Mouse (Mus musculus) yolk sac, embryonic 10.5 days (tissue): ENCODE measurements at regions not wholly inside any gene's neighbourhood (a gene's known extent, or its start where the extent isn't known, plus 50 kb on each side); places are given as distances from the start of the nearest gene placed in this dataset.

Experiments
- DNase-seq: peaks from one replicate; pipeline ENCODE4 v3.0.0-alpha.2; 2017; ENCODE audit warnings: low spot score

DNA sequence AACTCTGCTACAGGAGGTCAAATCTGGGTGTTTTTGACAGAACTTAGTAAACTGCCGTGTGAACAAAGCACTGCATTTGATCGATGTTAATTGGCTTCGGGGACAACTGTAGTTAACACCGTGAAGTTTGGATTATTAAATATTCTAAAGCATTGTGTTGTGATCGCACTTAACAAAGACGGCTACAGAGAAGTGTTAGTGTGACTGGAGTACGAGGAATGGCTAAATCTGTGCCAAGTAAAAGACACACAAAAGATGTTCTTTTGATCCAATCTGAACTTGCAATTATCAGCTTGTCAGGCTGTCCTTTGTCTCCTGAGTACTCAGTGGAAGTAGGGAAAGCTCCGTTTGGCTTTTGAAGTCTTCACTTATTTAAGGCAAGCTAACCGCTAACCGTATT lies 259.7 kb downstream of the Tmem182 start:
- no peak for DNase-seq

DNA sequence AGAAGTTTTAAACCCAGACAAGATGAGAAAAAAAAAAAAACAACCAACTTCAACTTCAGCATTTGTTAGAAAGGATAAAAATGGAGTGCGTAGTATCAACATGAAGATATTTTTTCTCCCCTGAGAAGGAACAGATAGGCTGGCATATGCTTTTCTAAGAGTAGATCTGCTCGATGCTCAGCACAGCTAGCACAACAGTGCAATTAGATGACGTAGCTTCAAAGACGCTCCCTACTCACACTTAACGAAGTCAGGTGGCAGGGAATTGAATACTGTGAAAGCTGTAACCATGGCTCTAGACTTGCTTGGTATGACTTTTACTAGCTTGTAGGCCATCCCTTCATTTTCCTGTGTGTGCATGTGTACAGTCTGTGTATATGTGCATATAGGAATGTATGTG lies 299.5 kb downstream of the Tmem182 start:
- DNase-seq, result no peak

DNA sequence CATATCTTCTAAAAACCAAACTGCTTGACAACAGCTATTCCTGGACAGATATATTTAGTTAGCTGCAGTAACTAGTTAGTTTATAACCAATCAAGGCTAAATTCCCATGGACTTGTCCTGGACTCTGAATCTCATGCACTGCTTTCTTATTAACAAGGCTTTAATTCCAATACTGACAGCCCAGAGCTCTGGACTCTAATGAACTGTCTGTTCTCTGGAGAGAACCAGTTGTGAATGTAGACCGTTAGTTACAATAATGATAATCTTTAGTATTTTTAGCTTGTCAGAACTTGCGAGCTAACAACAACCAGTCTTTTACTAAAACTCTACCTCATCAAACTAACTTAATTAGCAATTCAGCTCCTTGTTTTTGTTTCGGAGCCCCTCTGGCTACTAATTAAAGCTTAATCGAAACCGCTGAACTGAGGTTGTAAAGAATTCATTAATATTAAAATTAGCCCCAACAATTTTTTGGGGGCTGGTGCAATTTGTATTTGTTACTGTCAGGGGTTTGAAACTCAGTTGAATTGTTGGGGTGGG lies 316.3 kb downstream of the Tmem182 start:
- DNase-seq, result no peak

DNA sequence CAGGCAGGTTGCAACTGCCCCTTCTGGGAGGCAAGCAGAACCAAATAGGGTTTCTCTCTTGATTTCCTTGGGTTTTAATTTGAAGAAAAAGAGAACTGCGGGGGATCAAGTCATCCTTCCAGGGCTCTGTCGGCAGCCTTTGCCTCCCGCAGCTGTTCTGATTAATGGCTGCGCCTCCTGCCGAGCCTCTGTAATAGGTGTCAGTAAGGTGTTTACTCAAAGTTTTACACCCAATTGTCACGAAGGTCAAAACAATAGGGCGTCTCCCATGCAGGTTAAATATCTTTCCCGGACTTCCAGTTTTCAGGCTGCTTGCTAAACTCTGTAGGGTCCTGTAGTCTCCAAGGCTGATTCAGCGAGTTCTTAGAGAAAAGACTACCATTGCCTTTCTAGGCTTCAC lies 326.0 kb downstream of the Tmem182 start:
- DNase-seq, result no peak

DNA sequence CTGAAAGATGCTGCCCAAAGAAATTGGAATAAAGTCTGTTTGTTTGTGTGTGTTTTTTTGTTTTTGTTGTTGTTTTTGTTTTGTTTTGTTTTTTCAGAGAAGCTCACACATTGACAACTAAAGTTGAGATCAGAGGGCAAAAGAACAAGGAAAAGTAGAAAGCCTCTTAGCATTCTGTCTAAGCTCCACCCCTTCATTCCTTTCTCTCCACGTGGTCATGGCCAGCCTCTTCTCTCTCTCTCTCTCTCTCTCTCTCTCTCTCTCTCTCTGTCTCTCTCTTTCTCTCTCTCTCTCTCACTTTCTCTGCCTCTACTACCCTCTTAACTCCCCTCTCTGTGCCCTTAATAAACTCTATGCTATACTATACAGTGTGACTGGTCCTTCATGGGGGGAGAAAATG lies 327.7 kb downstream of the Tmem182 start:
- DNase-seq, result no peak

DNA sequence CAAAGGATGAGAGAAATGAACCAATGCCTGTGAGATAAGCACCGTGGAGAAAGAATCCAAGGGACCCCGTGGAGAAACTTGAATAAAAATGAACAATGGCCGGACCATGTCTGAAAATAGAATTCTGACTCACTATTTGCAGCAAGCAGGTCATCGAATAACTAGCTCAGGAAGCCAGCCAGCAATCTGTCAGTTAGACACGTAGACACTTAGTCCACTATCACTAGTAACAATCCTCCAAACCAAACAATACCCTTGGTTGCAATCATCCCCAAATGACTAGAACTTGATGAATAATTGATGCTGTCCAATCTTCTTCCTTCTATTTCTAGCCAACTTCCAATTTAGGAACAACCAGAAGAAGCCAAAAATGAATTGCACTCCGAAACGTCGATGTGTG lies 328.5 kb downstream of the Tmem182 start:
- no peak for DNase-seq

DNA sequence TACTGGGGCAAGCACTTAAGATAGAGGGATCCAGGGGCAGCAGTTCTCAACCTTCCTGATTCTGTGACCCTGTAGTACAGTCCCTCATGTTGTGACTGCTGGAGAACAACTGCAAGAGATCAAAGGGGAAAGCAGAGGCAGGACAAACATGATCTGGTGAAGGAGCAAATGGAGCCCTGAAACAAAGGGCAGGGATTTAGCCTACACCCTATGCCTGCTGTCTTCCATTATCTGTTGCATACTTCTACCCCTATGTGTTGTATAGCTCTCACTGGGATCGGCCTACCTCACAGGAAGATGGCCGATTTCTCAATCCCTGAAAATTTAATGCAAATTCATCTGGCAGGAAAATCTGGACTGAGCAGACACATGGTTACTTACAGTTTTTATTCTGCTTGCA lies 334.3 kb downstream of the Tmem182 start:
- no peak for DNase-seq

DNA sequence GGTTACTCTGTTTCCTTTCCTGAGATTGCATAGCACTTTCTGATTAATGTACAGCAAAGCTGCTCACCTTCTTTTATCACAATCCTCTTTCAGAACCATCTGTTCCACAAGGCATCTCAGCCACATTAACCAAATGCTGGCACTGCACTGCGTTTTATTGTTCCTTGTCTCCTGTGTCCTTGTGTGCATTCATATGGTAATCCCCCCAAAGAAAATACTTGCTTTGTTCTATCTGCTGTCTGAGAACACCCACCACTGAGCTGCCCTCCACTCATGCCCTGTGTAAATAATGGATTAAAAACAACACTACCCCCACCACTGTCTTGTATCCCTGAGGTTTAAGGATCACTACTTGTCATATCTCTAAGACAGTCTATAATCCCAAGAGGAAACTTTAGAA lies 335.1 kb downstream of the Tmem182 start:
- no peak for DNase-seq

DNA sequence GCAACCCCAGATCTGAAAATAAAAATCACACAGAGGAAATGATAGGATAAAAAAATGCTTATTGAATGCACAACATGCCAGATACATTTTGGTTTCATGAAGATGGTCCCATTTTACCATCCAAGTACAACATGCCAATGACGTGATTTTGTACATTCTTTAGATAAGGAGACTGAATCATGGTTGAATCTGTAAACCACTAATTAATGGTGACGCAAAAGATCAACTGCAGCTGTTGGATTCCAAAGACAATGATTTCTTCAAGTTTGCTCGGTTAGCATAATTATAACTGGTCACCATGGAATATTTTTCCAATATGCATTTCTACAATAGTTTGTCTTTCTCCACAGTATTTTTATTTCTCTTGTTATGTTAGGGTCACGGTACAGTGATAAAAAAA lies 336.6 kb downstream of the Tmem182 start:
- DNase-seq, result no peak

DNA sequence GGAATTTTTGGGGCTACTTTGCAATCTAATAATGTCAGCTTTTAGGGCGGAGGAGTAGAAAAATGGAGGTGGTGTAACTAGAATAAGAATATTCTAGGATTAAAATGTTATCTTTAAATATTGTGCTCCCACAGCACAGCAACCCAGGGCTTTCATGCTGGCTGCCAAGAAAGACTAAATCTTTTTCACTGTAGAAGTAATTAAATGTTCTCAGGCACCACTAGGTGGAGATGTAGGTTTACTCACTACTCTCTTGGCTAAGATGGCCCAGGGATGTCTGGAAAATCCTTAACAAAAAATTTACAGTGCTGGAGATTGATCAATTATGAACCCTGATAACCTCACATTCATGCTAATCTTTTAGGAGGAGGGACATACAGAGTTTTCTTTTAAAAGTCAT lies 347.1 kb downstream of the Tmem182 start:
- DNase-seq, result no peak

DNA sequence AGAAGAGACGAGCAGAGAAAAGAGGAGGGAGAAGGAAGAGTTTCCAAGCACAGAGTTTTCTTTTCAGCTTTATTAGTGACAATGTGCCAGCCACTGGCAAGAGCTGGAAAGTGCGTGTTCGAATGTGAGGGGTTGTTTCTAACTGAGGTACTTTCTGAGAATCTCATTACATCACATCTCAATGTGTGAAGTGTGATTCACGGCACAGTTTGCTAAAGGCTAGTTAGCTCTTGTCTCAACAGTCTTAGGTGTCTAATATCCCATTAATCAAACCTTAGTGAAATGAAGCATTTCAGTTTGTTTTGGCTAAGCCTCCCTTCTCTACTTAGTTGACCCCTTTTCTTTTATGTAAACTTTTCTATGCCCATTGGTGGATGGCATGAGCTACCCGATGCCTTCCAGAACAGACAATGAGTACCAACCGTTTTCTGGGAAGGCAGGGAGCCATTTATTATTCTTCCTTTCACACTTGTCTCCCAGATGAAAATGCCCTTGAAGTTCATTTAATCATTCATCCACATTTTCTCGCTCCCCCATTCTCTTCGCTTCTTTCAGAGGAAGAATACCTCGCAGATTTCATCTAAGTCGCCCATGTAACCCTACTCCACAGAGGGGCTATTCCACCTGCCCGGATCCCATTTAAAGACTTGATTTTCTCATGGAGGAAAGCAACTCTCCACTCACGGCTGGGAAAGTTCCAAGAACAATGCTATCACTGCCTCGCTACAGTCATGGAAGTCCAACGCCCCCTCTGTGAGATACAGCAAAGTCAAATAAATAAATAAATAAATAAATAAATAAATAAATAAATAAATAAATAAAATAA lies 348.0 kb downstream of the Tmem182 start:
- DNase-seq, result no peak

DNA sequence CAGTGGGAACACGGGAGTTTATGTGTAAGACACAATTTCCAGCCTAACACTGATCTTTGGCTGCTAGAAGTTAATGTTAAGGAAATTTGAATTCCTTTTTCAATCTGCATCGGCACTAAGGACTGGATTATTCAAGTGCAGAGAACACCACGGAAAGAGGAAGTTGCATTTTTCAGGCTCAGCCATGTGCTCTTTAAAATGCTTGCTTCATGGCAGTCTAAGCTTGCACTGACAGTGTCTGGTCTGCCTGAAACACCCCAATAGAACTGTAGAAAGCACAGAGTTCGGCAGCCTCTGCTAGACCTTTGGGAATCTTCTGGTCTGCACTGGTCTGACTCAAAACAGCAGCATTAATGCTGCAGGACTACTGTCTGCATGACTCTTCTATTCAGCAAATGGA lies 348.8 kb downstream of the Tmem182 start:
- no peak for DNase-seq

DNA sequence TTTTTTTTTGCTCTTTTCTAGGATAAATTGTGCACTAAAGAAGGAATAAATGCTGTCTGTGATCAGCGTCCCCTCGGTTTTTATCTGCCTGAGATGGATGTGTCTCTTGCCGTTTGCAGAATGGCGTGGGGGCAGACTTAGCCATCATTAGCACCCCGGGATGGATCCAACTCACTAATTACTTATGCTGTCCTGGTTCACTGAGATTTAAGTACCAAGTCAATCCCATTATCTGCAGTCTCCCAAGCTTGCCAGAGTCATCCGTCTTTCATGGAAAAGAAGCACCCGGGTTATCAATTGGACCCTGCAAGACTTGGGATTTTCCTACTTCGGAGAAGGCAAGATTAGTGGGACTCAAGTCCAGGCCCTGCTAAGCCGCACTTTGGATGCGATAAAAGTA lies 351.5 kb downstream of the Tmem182 start:
- no peak for DNase-seq

DNA sequence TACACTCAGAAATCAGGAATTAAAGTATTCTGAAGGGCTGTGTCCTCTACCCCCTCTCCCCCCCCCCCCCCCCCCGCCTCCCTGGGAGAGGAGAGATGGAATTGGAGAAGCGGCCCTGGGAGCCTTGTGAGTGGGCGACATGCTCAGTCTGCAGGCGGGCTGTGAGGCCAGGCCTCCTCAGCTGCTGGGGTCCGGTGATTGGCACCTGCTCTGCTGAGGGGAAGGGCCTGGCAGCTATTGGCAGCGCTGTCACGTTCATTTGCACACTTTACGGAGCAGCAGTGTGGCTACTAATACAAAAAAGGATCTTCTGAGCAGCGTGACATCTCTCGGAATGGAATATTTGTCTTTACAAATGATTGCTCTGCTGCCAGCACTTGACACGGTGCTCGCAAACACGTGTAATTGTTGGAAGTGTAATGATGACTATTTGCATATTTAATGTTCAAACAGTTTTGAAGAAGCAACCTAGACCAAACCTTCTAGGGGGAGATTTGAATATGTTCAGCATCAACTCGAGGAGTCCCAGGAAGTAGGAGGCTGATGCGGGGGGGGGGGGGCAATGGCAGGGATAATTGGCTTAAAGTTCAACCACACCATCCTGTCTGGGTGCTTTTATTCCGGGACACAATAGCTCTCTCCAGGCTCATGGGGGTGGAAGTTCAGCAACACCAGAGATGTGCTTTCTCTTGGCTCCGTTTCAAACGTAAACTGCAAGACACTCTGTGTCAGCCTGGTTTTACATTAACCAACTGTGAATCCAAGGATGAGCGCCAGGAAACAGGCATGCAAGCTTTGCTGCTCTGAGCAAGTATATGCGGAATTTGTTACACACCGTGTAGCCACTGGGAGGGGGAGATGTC lies 352.5 kb downstream of the Tmem182 start:
- peak; percentile 32 for DNase-seq

DNA sequence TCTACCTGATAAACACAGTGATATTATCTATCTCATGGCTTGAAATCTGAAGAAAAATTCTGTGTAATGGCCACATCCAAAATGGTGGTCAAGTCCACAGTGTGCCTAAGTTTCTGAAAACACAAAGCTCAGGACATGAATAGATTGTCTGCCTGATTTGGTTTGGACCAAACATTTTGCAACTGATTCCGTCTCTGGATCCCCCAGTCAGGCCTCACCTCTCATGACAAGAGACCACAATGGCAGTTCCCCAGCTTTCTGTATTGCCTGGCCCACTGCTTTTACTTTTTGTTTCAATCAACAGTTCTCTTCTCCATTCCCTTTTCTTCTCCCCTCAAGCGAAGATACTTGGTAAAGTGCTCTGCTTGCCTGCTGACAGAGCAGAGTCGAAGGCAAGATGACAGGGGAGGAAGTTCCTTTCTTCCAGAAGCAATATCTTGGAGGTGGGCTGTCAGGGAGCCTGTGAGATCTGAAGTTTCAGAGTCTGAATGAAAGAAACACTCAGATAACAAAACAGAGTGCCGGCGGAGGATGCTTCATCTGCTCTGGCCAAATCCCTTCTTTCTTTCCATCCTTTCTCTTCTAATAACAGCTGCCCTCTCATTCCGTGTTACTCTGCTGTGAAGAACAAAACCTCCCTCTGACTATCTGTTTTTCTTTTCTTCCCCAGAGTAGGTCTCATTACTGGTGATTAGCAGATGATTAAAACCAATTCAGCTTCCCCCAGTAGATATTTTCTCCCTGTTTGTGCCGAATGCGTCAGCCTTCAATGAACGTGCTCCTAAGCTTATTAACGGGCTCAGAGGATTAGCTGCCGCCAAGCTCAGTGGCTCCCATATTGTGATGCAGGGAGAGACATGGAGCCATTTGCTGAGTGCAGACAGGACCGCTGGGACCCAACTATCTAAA lies 360.7 kb downstream of the Tmem182 start:
- no peak for DNase-seq

DNA sequence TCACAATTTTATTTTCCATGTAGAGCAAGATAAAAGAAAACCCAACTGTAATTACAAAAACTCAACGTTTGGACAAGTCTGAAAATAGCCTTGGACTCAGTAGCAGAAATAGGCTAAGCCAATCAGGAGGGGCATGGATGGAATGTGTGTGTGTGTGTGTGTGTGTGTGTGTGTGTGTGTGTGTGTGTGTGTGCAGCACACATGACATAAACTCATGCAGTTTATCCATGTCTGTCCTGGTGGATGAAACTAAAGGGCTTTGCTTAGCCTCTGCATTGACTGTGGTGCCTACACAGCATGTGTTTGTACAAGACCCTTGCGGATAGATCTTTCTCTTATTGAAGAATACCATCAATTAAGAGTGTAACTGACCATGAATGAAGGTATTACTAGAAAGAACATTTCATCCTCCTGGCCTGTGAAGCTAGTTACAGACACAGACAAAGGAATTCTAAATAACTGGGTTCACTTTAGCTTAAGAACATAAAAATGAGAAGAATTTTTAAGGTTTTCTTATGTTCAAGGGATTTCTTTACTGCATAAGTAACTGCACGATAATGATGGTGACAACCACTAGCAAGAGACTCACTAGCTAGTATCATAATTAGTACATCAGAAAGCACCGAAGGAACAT lies 361.5 kb downstream of the Tmem182 start:
- no peak for DNase-seq

DNA sequence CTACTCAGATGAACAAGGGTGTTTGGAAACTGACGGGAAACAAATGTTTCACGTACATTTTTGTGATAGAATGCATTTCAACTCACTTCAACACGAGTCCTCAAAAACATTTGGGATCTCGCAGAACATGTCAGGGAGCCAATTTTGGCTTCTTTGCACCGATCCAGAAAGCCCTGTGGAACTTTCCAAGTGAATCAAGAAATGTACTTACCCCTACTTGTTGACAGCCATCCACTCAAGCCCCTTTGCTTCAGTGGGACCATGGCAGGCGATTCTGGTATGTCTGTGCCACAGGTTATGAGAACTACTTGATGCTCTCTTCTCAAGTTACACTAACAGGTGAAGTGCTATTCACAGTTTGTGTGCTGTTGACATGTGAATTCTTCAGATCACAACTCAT lies 381.6 kb downstream of the Tmem182 start:
- DNase-seq, result no peak

DNA sequence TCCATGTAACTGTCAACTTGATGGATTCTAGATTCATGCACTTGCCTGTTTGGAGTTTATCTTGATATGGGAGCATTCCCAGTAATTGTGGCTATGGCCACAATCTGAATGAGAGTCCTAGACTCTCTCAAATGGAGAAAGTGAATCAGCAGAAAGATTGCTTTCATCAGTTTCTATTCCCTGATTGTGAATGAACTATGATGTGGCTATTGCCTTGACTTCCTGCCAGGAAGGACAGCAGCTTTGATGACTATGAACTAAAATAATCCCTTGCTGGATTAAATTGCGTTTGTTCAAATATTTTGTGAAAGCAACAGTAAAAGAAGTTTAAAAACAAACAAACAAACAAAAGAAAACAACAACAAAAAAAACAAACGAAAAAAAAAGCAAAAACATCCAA lies 407.5 kb downstream of the Tmem182 start:
- no peak for DNase-seq

DNA sequence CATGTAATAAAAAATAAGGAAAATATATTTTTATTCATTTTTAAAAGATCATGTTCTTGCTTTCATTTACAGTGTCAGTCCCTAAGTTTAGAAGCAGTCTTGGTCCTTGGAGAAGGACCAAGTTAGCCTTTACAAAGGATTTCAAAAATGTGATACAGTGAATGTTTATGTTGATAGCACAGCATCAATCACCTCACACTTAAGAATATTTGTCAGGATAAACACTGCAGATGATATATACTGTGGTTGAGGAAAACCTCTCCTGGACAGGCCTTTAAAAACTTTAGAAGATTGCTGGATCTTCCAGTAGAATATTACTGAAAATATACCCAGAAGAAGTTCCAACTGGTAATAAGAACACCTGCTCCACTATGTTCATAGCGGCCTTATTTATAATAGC lies 420.4 kb downstream of the Tmem182 start:
- DNase-seq, result no peak

DNA sequence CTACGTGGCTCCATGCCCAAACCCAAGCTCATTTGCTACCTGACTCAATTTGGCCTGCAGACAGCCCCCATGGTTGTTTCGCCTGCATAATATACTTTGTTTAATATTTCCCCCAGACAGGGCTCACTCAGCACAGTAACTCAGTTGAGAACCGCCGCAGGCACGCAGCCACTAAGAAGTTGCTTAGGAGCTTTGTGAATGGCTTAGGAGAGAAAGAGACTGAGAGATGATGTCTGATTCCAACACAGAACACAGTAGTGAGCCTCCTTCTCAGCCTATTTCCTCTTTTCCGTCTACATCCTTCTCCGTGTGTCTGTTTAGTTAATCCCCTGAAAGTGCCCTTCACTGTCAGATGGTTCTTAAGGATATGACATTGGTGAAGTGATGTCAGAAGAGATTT lies 429.9 kb downstream of the Tmem182 start:
- no peak for DNase-seq

DNA sequence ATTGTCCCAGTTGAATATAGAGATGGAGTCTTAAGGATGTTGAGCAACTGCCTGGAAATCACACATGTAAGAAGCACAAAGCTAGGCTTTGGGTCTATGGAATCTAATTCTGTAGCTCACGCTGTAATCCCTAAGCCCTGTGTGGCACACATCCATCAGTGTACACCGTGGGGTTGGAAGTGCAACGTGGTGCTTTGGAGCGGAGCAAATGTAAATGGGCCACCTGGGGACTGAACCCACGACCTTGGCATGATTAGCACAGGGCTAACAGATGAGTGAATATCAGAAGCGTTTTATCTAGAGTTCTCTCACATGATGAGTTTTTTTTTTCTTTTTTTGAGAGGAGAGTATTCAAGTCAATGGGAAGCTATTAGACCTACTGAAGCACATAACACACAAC lies 437.6 kb downstream of the Tmem182 start:
- DNase-seq, result no peak

DNA sequence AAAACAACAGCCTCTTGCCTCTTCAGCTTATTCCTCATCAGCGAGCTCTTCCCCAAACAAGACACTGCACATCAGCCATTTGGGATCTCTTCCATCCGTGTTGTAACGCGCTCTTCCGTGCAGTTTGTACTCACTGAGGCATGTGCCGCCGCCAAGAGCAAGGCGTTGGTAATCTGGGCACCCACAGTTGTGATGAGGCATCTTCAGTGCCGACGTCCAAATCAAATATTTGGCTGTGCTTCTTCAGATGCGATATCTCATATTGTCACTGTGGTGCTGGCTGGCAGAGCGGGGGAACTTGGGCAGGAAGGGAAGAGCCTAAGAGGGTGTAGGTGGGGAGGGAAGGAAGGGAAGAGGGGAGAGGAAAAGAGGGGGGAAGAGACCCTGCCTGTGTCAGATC lies 439.2 kb downstream of the Tmem182 start:
- no peak for DNase-seq
